Mouse (Mus musculus): ENCODE results near the gene Bnipl.
A peak's percentile ranks its signal among the peaks of the same experiment; 100 is the strongest.

The Bnipl gene

DNA sequence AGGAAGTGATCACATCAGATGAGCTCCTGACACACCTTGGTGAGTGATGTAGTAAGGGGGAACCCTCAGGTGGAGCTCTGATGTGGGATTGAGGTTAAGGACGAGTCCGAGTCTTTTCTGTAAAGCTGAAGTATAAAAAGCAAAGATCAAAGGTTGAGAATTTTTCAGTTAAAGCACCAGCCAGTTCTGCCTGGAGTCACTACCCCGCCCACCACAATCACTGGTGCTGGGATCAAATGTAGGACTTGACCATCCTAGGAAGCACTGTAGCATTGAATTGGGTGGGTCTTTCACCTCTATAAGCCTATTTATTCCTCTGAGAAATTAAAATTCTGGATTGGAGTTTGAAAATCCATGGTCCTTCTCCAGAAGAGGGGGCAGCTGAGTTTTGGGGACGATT, 40.0 kb upstream of the Bnipl start:
- no peaks in the 10 kb centered on the region for H3K9me3 ChIP-seq (ENCODE audit: low read length)
- no peaks in the 10 kb centered on the region for H3K27me3 ChIP-seq (ENCODE audit: insufficient read depth, low read length)
- H3K4me3 ChIP-seq (replicated peaks; ENCODE audit: low read length), result peak overlapping the region; percentile 13; the same call in 1 of the 2 replicates
- H3K36me3 ChIP-seq (ENCODE audit: insufficient read depth, low read length), result peaks cover 96% of the 10 kb centered on the region
- no peak for TF ChIP-seq POU5F1 (IDR thresholded peaks at IDR 0.05; ENCODE audit: borderline replicate concordance, low read length)
- no peak for TF ChIP-seq CTCF (conservative IDR thresholded peaks at IDR 0.05; ENCODE audit: low read length)
- TF ChIP-seq NANOG (IDR thresholded peaks at IDR 0.05; ENCODE audit: borderline replicate concordance, low read length), result no peak
- peaks cover 96% of the 10 kb centered on the region for H3K4me1 ChIP-seq (replicated peaks; ENCODE audit: low read depth, low read length)

DNA sequence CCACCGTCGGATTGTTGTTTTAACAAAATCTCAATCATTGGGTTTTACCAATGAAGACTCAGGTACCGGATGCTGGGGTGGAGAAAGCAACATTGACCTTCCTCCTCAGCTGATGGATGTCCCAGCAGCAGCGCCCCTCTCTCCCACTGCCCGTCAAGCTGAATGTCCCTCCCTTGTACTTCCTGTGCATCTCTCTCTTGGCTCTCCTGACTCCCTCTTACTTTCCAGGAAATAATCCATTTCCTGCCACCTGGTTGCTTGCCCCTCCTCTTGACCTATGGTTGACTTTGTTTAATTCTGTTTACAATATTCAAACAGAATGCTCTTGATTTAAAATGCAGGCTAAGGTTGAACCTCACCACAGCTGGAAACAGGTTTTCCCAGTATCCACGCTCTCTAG, 39.2 kb upstream of the Bnipl start:
- no peaks in the 10 kb centered on the region for H3K9me3 ChIP-seq (ENCODE audit: low read length)
- peak overlapping the region; percentile 39 for H3K4me3 ChIP-seq (replicated peaks; ENCODE audit: low read length)
- TF ChIP-seq POU5F1 (IDR thresholded peaks at IDR 0.05; ENCODE audit: borderline replicate concordance, low read length) (no peak), NANOG (IDR thresholded peaks at IDR 0.05; ENCODE audit: borderline replicate concordance, low read length) (no peak), CTCF (conservative IDR thresholded peaks at IDR 0.05; ENCODE audit: low read length) (no peak)
- H3K27me3 ChIP-seq (ENCODE audit: insufficient read depth, low read length), result no peaks in the 10 kb centered on the region
- H3K36me3 ChIP-seq (ENCODE audit: insufficient read depth, low read length), result peaks cover 87% of the 10 kb centered on the region
- H3K4me1 ChIP-seq (replicated peaks; ENCODE audit: low read depth, low read length), result peaks cover 96% of the 10 kb centered on the region

DNA sequence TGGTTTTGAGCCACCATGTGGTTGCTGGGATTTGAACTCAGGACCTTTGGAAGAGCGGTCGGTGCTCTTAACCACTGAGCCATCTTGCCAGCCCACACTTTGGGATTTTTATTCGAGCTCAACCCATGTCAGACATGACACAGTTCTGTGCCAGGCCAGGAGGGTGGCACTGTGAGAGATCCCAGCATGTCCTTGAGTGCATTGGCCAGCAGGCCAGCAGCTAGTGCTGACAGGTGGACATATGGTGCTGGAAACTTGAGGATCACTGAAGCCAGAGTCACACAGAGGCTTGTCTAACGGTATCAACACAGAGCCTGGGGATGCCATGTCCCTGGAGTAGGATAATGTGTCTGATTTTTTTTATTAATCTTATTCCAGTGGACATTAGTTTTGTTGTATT, 38.4 kb upstream of the Bnipl start:
- Histone ChIP-seq H3K4me1 (replicated peaks; ENCODE audit: low read depth, low read length) (peaks cover 96% of the 10 kb centered on the region), H3K9me3 (ENCODE audit: low read length) (no peaks in the 10 kb centered on the region), H3K36me3 (ENCODE audit: insufficient read depth, low read length) (peaks cover 85% of the 10 kb centered on the region), H3K4me3 (replicated peaks; ENCODE audit: low read length) (peak overlapping the region; percentile 39), H3K27me3 (ENCODE audit: insufficient read depth, low read length) (no peaks in the 10 kb centered on the region)
- no peak for TF ChIP-seq NANOG (IDR thresholded peaks at IDR 0.05; ENCODE audit: borderline replicate concordance, low read length)
- no peak for TF ChIP-seq CTCF (conservative IDR thresholded peaks at IDR 0.05; ENCODE audit: low read length)
- TF ChIP-seq POU5F1 (IDR thresholded peaks at IDR 0.05; ENCODE audit: borderline replicate concordance, low read length), result no peak

DNA sequence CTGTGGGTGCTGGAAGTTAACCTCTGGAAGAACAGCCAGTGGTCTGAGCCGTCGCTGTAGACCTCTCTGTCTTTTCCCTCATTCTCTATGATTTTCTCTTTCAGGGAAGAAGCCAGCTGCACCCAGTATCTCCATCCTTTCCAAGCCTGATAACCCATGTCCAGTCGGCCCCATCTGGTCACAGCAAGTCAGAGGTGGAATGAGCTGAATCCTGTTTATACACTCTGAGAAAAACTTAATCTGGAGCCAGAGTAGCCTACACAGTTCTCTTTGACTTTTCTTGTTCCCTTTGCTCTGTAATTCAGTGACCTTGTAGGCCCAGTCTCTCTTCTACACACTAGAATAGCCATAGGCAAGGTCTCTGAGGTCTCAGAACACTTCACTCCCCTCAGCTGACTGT, 36.5 kb upstream of the Bnipl start:
- no peaks in the 10 kb centered on the region for H3K27me3 ChIP-seq (ENCODE audit: insufficient read depth, low read length)
- H3K4me1 ChIP-seq (replicated peaks; ENCODE audit: low read depth, low read length), result peaks cover 89% of the 10 kb centered on the region
- TF ChIP-seq NANOG (IDR thresholded peaks at IDR 0.05; ENCODE audit: borderline replicate concordance, low read length) (no peak), POU5F1 (IDR thresholded peaks at IDR 0.05; ENCODE audit: borderline replicate concordance, low read length) (no peak)
- no peak overlapping the region for H3K4me3 ChIP-seq (replicated peaks; ENCODE audit: low read length)
- H3K9me3 ChIP-seq (ENCODE audit: low read length), result no peaks in the 10 kb centered on the region
- H3K36me3 ChIP-seq (ENCODE audit: insufficient read depth, low read length), result peaks cover 66% of the 10 kb centered on the region

DNA sequence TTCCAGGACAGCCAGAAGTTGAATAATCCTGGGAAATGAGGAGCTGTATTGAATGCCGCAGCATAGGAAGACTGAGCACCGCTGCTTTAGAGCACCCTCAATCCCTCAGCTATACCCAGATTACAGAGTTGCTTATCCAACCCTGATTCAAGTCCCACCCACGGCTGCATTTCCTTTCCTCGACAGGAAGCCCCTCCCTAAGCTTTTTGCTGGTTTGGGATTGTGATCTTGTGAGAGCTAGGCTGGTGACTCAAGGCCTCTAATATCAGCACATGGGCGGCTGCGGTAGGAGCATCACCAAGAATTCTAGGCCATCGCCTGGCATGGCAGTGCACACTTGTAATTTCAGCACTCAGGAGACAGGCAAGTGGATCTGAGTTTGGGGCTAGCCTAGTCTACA, 35.5 kb upstream of the Bnipl start:
- peaks cover 85% of the 10 kb centered on the region for H3K4me1 ChIP-seq (replicated peaks; ENCODE audit: low read depth, low read length)
- H3K36me3 ChIP-seq (ENCODE audit: insufficient read depth, low read length), result peaks cover 56% of the 10 kb centered on the region

DNA sequence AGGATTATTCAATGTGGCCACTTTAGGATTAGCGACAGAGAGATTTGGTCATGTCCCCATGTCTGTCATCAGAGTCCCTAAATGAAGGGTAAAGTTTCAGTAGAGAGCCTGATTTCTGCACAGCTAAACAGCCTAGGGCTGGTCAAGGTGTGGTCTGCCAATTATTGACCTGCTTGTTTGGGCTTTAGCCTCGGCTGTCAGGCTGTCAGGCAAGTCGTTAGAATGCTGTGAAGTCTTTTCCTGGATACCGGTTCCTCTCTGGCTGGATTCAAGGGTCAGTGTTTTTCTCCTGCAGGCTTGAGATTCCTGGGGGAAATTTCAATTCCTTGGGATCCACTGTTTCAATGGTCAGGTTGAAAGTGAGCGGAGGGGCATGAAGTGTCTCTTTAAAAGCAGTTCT, 35.0 kb upstream of the Bnipl start:
- no peaks in the 10 kb centered on the region for H3K9me3 ChIP-seq (ENCODE audit: low read length)
- TF ChIP-seq CTCF (conservative IDR thresholded peaks at IDR 0.05; ENCODE audit: low read length), result no peak
- no peak for TF ChIP-seq POU5F1 (IDR thresholded peaks at IDR 0.05; ENCODE audit: borderline replicate concordance, low read length)
- TF ChIP-seq NANOG (IDR thresholded peaks at IDR 0.05; ENCODE audit: borderline replicate concordance, low read length), result no peak
- H3K4me3 ChIP-seq (replicated peaks; ENCODE audit: low read length), result peak overlapping the region; percentile 95
- H3K4me1 ChIP-seq (replicated peaks; ENCODE audit: low read depth, low read length), result peaks cover 80% of the 10 kb centered on the region
- peaks cover 51% of the 10 kb centered on the region for H3K36me3 ChIP-seq (ENCODE audit: insufficient read depth, low read length)
- no peaks in the 10 kb centered on the region for H3K27me3 ChIP-seq (ENCODE audit: insufficient read depth, low read length)

More for the DNA sequence above, 35.5 kb upstream of the Bnipl start:
- H3K4me3 ChIP-seq (replicated peaks; ENCODE audit: low read length), result peak overlapping the region; percentile 95
- TF ChIP-seq CTCF (conservative IDR thresholded peaks at IDR 0.05; ENCODE audit: low read length) (no peak), POU5F1 (IDR thresholded peaks at IDR 0.05; ENCODE audit: borderline replicate concordance, low read length) (no peak), NANOG (IDR thresholded peaks at IDR 0.05; ENCODE audit: borderline replicate concordance, low read length) (no peak)
- H3K9me3 ChIP-seq (ENCODE audit: low read length), result no peaks in the 10 kb centered on the region
- no peaks in the 10 kb centered on the region for H3K27me3 ChIP-seq (ENCODE audit: insufficient read depth, low read length)

DNA sequence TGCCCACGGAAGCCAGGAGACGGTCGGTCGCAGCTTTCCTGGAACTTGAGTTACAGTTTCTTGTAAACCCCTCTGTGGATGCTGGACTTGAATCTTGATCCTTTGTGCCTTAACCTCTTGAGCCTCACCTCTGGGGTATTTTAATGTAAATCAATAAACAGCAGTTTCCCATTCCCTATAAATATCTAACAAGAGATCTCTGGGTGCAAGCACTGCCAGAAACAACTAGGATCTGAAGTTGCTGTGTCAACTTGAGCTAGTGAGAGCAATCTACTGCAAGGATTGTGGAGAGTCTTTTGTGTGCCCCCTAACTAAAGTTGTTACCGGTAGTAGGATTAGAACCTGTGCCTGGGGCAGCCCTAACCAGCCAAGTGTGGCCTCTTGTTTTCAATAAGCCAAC, 34.4 kb upstream of the Bnipl start:
- TF ChIP-seq NANOG (IDR thresholded peaks at IDR 0.05; ENCODE audit: borderline replicate concordance, low read length) (no peak), CTCF (conservative IDR thresholded peaks at IDR 0.05; ENCODE audit: low read length) (no peak), POU5F1 (IDR thresholded peaks at IDR 0.05; ENCODE audit: borderline replicate concordance, low read length) (no peak)
- Histone ChIP-seq H3K36me3 (ENCODE audit: insufficient read depth, low read length) (peaks cover 44% of the 10 kb centered on the region), H3K4me3 (replicated peaks; ENCODE audit: low read length) (peak overlapping the region; percentile 95), H3K4me1 (replicated peaks; ENCODE audit: low read depth, low read length) (peaks cover 77% of the 10 kb centered on the region), H3K9me3 (ENCODE audit: low read length) (no peaks in the 10 kb centered on the region), H3K27me3 (ENCODE audit: insufficient read depth, low read length) (no peaks in the 10 kb centered on the region)

DNA sequence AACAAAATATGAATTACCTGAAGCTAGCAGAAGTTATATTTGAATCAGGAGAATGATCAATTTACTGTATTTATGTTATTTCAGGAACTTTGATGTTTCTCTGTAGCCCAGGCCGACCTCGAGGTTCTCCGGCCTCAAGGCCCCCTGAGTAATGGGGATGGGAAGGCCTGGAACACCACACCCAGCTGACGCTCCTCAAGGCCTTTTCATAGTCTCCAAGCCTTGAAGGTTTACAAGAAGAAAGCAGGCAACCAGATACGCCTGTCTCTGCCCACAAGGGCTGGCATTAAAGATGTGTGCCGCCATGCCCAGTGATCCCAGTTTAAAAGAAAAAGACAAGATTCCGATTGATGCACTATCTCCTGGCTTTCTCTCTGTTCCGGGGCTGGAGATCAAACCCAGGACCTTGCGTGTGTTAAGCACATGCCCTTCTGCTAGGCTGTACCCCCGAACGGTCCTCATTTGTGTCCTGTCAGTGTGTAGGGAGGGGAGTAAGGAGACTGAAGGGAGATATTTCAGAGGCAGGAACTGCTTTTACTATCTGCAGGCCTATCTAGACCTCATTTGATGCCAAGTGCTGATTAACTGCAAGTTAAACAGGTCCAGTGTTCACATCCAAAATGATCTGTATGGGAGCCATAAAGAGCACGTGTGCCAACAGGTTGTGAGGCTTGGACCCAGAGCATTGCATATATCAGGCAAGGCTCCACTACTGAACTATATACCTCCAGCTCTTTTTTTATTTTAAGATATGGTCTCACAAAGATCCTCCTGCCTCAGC, 33.7 kb upstream of the Bnipl start:
- H3K9me3 ChIP-seq (ENCODE audit: low read length), result no peaks in the 10 kb centered on the region
- H3K4me1 ChIP-seq (replicated peaks; ENCODE audit: low read depth, low read length), result peaks cover 74% of the 10 kb centered on the region
- H3K27me3 ChIP-seq (ENCODE audit: insufficient read depth, low read length), result no peaks in the 10 kb centered on the region
- peaks cover 37% of the 10 kb centered on the region for H3K36me3 ChIP-seq (ENCODE audit: insufficient read depth, low read length)
- no peak for TF ChIP-seq POU5F1 (IDR thresholded peaks at IDR 0.05; ENCODE audit: borderline replicate concordance, low read length)
- no peak for TF ChIP-seq CTCF (conservative IDR thresholded peaks at IDR 0.05; ENCODE audit: low read length)
- TF ChIP-seq NANOG (IDR thresholded peaks at IDR 0.05; ENCODE audit: borderline replicate concordance, low read length), result no peak
- peak overlapping the region; percentile 95 for H3K4me3 ChIP-seq (replicated peaks; ENCODE audit: low read length)

DNA sequence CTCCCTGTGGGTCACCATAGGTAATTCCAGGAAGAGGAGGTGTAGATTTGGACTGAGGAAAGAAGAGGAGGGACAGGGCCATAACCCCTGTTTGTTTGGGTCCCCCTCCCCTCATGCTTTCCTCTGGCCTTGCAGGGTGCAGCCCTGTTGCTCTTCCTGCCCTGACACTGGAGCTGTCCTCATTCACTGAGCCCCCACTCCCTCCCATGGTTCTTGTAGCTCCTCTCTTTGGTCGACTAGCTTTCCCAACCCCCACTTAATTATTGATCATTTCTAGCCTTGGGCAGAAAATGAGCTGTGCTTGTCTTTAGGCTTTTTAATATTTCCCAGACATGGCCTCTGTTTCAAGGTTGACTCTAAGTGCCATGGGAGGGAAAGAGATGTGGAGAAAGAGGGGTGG, 33.1 kb upstream of the Bnipl start:
- H3K4me1 ChIP-seq (replicated peaks; ENCODE audit: low read depth, low read length), result peaks cover 75% of the 10 kb centered on the region
- TF ChIP-seq CTCF (conservative IDR thresholded peaks at IDR 0.05; ENCODE audit: low read length) (no peak), NANOG (IDR thresholded peaks at IDR 0.05; ENCODE audit: borderline replicate concordance, low read length) (no peak), POU5F1 (IDR thresholded peaks at IDR 0.05; ENCODE audit: borderline replicate concordance, low read length) (no peak)
- H3K4me3 ChIP-seq (replicated peaks; ENCODE audit: low read length), result peak overlapping the region; percentile 95

More for the DNA sequence above, 33.1 kb upstream of the Bnipl start:
- Histone ChIP-seq H3K27me3 (ENCODE audit: insufficient read depth, low read length) (no peaks in the 10 kb centered on the region), H3K36me3 (ENCODE audit: insufficient read depth, low read length) (peaks cover 37% of the 10 kb centered on the region), H3K9me3 (ENCODE audit: low read length) (no peaks in the 10 kb centered on the region)
